Mouse (Mus musculus) ES-Bruce4 (cell line): ENCODE data around the gene Ppargc1a.

Source experiments
- CTCF ChIP-seq: IDR thresholded peaks from one replicate; pipeline ENCODE4 v1.8.1; 2011; ENCODE audit warnings: low read depth, low read length
- EP300 ChIP-seq: IDR thresholded peaks from 2 replicates; pipeline ENCODE4 v1.6.1; 2011; ENCODE audit warnings: low read depth, low read length; ENCODE audit not compliant: insufficient read depth
- POLR2A ChIP-seq: IDR thresholded peaks from one replicate; pipeline ENCODE4 v1.8.1; 2011; ENCODE audit warnings: low read length; ENCODE audit not compliant: insufficient read depth

DNA sequence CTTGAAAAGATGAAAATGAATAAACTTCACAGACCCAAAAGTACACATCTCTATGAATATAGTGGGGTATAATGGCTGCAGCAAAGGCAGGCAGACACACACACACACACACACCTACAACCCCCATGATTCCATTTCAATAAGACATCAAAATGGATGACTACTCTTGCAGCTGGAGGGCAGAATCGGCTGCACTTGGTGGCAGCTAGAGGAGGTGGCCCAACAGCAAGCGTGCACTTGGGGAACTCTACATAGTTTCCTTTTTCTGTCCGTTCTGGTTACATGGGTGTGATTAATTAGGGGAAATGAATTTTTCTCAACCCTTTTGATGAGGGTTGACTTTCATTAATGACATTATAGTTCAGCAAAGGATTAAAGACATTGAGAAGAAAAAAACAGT, 4.0 kb downstream of the Ppargc1a start:
- TF ChIP-seq CTCF (no peak), POLR2A (no peak), EP300 (no peak)
